Mouse (Mus musculus): Measurements from ENCODE around the gene Ap1m2.

DNA sequence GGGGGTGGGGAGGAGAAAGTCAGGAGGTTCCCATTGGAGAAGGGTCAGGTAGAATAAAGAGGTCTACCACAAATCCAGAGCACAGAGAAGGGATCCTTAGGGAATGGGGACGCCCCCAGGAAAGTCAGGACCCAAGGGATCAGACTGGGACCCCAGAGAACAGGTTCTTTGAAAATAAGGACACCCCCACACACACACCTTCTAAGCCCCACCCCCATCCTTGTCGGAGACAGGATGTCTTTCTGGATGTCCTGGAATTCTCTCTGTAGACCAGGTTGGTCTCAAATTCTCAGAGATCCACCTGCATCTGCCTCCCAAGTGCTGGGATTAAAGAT, 22.8 kb downstream of the Ap1m2 start:
- TF ChIP-seq CTCF (IDR thresholded peaks at IDR 0.05) (no peak), EP300 (IDR thresholded peaks at IDR 0.05) (no peak)
